Mouse (Mus musculus) small intestine, adult 2 months (tissue): ENCODE data around the gene Gpsm3. TPM values are rescaled to one million over a fixed set of nuclear protein-coding genes. Genes with fewer than 3 reads are reported as not detected.

Source experiments
- H3K27ac ChIP-seq: fragments of 200-500 bp; 2 replicates; pipeline ENCODE4 v1.5.1; 2012; ENCODE audit warnings: low read depth, low read length, control low read depth, inconsistent platforms; ENCODE audit not compliant: insufficient read depth
- H3K27me3 ChIP-seq: fragments of 200-500 bp; 2 replicates; pipeline ENCODE4 v1.6.1; 2012; ENCODE audit warnings: mild to moderate bottlenecking, moderate library complexity, low read length, inconsistent platforms; ENCODE audit not compliant: control insufficient read depth, insufficient read depth
- H3K36me3 ChIP-seq: fragments of 200-500 bp; 2 replicates; pipeline ENCODE4 v1.6.1; 2012; ENCODE audit warnings: mild to moderate bottlenecking, low read length, control low read depth, inconsistent platforms; ENCODE audit not compliant: control insufficient read depth, insufficient read depth
- H3K4me1 ChIP-seq: fragments of 200-500 bp; 2 replicates; pipeline ENCODE4 v1.6.1; 2012; ENCODE audit warnings: low read length, inconsistent platforms, mixed read lengths; ENCODE audit not compliant: control insufficient read depth, insufficient read depth, insufficient read length
- H3K4me3 ChIP-seq: fragments of 200-500 bp; 2 replicates; pipeline ENCODE4 v1.5.1; 2012; ENCODE audit warnings: low read depth, mild to moderate bottlenecking, control low read depth, inconsistent platforms, low read length, moderate library complexity
- CTCF ChIP-seq: fragments of 200-500 bp; IDR thresholded peaks from 2 replicates; pipeline ENCODE4 v1.5.1; 2012; ENCODE audit warnings: low read depth, mild to moderate bottlenecking, control low read depth, inconsistent platforms, low read length, moderate library complexity, mixed read lengths; ENCODE audit not compliant: insufficient replicate concordance, insufficient read length; ENCODE audit errors: extremely low read depth
- POLR2A ChIP-seq: fragments of 200-500 bp; IDR thresholded peaks from 2 replicates; pipeline ENCODE4 v1.6.1; 2012; ENCODE audit warnings: low read depth, mild to moderate bottlenecking, control low read depth, inconsistent platforms, low read length, moderate library complexity
- whole genome bisulfite sequencing: fragments of 180-500 bp; shearing (Covaris S2); methylation state at CpG from one replicate; pipeline ENCODE4 v1.1.7; 2018; 5-methylcytosine and 5-hydroxymethylcytosine counted together
- polyA plus RNA-seq: library from polyadenylated mRNA; depleted of rRNA; stranded (reverse); fragments of >200 nt; gene quantifications from 2 replicates; pipeline ENCODE4 v1.2.3, GENCODE M21; 2012; rRNA removed

Gpsm3 gene
- polyA plus RNA-seq, 1 experiment: 8.1 TPM

DNA sequence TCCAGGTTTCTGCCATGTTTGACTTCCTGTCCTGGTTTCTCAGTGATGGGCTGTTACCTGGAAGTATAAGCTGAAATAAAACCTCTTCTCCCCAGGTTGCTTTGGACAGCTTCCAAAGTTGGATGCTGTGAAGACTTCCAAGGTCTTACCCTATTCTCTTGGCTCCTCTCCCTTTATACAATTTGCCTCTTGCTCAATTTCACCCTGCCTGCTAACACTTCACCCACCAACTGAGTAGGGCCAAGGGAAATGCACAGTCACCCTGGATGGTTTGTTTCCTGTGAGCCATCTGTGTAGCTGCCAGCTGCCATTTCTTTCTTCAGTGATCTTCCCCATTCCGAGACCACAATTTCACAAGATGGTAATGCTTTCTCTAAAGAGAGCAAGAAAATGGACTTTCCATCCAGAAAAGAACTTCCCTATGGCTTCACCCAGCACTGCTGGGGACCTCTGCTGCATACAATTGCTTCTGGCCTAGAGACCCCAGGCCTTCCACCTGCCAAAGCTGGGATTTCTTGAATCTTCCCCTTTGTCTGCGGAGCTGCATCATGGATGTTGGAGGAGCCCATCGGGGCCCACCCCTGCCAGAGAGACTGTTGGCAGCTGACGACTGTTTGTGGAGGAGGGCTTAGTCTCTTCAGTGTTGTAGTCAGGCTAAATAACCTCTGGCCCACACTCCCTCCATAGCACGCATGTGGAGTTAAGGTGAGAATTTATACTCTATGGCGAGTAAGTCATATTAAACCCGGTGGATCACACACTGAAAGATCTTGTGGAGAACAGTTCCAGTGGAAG lies 50.1 kb downstream of the Gpsm3 start:
- no peak overlapping the region for H3K4me3 ChIP-seq
- no peaks in the 10 kb centered on the region for H3K4me1 ChIP-seq
- H3K27me3 ChIP-seq: no peaks in the 10 kb centered on the region
- no peak for TF ChIP-seq CTCF
- no peak for TF ChIP-seq POLR2A
- no peaks in the 10 kb centered on the region for H3K36me3 ChIP-seq
- WGBS: 81% methylated on average over 7 of the region's 7 CpGs
- no peak overlapping the region for H3K27ac ChIP-seq

DNA sequence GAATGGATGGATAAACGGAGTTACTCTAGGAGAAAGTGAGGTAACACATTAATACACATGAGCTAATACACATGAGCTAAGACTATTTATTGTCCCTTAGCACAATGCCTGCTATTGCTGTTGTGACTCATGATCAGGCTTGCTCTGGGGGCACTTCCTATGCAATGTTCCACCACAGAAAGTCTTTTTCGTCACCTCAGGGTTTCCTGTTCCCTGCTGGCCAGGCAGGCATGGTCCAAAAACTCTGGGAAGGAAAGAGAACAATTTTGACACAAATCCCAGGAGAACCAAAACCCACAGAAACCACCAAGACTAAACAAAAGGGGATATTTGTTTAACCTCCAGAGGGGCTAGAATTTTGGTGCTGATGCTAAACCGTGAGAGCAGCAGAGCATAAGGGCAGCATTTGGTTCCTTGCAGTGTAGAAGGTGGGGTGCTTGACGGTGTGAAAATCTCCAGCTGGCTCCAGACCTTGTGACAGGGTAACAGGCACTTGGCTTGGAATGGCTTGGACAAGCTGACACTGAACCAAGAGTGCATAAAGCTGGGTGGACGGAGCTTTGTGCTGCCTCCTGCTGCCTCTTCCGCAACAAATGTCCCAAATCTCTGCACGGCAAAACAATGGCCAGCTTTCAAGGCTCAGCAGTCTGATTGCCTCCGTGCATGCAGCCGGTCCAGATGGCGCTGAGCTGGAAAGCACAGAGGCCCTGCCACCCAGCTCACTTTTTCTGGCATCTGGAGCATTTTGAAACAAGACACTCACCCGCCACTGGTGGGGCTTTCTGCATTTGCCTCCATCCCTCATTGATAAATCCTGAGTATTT lies 51.4 kb downstream of the Gpsm3 start:
- 39% methylated on average over 11 of the region's 11 CpGs for WGBS
- TF ChIP-seq CTCF: no peak
- TF ChIP-seq POLR2A: no peak
- H3K27me3 ChIP-seq: no peaks in the 10 kb centered on the region
- no peak overlapping the region for H3K4me3 ChIP-seq
- H3K27ac ChIP-seq: no peak overlapping the region; the same call in 1 of the 2 replicates
- no peaks in the 10 kb centered on the region; the same call in 1 of the 2 replicates for H3K4me1 ChIP-seq
- no peaks in the 10 kb centered on the region for H3K36me3 ChIP-seq

Other genes with a start within 250 kb of the Gpsm3 start
- 43.4 and 105 TPM in 2 replicates for gene Btnl2, start 235.0 kb upstream of the Gpsm3 start, polyA plus RNA-seq
- gene Btnl1, start 212.7 kb upstream of the Gpsm3 start, polyA plus RNA-seq: 78.7 and 178 TPM in 2 replicates
- not detected in 2 replicates for gene BC051142, start 191.0 kb upstream of the Gpsm3 start, polyA plus RNA-seq
- gene Btnl4, start 112.5 kb upstream of the Gpsm3 start, polyA plus RNA-seq: 19.3 and 61.4 TPM in 2 replicates
- 33.4 and 104 TPM in 2 replicates for gene Btnl6, start 72.5 kb upstream of the Gpsm3 start, polyA plus RNA-seq
- gene Notch4, start 25.5 kb upstream of the Gpsm3 start, polyA plus RNA-seq: 12.1 and 16.7 TPM in 2 replicates
- gene Pbx2, start 1.5 kb downstream of the Gpsm3 start, polyA plus RNA-seq: 16.1 and 32.2 TPM in 2 replicates
- gene Ager, start 8.1 kb downstream of the Gpsm3 start, polyA plus RNA-seq: 0.90 and 1.7 TPM in 2 replicates
- gene Rnf5, start 13.9 kb downstream of the Gpsm3 start, polyA plus RNA-seq: 66.7 and 147 TPM in 2 replicates
- 210 and 330 TPM in 2 replicates for gene Agpat1, start 14.5 kb downstream of the Gpsm3 start, polyA plus RNA-seq
- gene Egfl8, start 26.2 kb downstream of the Gpsm3 start, polyA plus RNA-seq: 1.8 and 2.3 TPM in 2 replicates
- 17.3 and 22.0 TPM in 2 replicates for gene Ppt2, start 38.7 kb downstream of the Gpsm3 start, polyA plus RNA-seq
- 5.5 and 8.0 TPM in 2 replicates for gene Prrt1, start 39.7 kb downstream of the Gpsm3 start, polyA plus RNA-seq
- 2.5 and 9.3 TPM in 2 replicates for gene Fkbpl, start 55.0 kb downstream of the Gpsm3 start, polyA plus RNA-seq
- 26.6 and 48.0 TPM in 2 replicates for gene Atf6b, start 57.3 kb downstream of the Gpsm3 start, polyA plus RNA-seq
- 12.1 and 12.5 TPM in 2 replicates for gene Tnxb, start 80.7 kb downstream of the Gpsm3 start, polyA plus RNA-seq
- gene C4b, start 154.1 kb downstream of the Gpsm3 start, polyA plus RNA-seq: 16.8 and 17.2 TPM in 2 replicates
- 0.18 and 0.67 TPM in 2 replicates for gene Cyp21a1, start 214.8 kb downstream of the Gpsm3 start, polyA plus RNA-seq
- gene Stk19, start 247.1 kb downstream of the Gpsm3 start, polyA plus RNA-seq: 28.6 and 56.3 TPM in 2 replicates
- gene Dxo, start 247.2 kb downstream of the Gpsm3 start, polyA plus RNA-seq: 31.5 and 51.8 TPM in 2 replicates